Mouse (Mus musculus): ENCODE results near the gene Neb. TPM values are rescaled to one million over a fixed set of nuclear protein-coding genes. Genes with fewer than 3 reads are reported as not detected.

The Neb gene
- polyA plus RNA-seq, 1 experiment = 0.07 TPM

- Histone ChIP-seq H3K9me3 (no peaks in the 10 kb centered on the region), H3K27me3 (replicated peaks) (no peaks in the 10 kb centered on the region), H3K4me3 (replicated peaks) (no peak overlapping the region), H3K4me1 (peaks cover 62% of the 10 kb centered on the region), H3K36me3 (replicated peaks; ENCODE audit: low read length) (peaks cover 33% of the 10 kb centered on the region)
- TF ChIP-seq GATA1 (IDR thresholded peaks at IDR 0.05; ENCODE audit: borderline replicate concordance, low read length) = no peak
- no peak for TF ChIP-seq FLI1 (IDR thresholded peaks at IDR 0.05; ENCODE audit: low read length)
Measured at GRCm38 (mm10) chr2:52420001-52420710, 41.9 kb upstream of the Neb start.

- no peak for TF ChIP-seq GATA1 (IDR thresholded peaks at IDR 0.05; ENCODE audit: borderline replicate concordance, low read length)
- no peak for TF ChIP-seq FLI1 (IDR thresholded peaks at IDR 0.05; ENCODE audit: low read length)
- Histone ChIP-seq H3K36me3 (replicated peaks; ENCODE audit: low read length) (peaks cover 34% of the 10 kb centered on the region), H3K4me3 (replicated peaks) (no peak overlapping the region), H3K27me3 (replicated peaks) (no peaks in the 10 kb centered on the region), H3K4me1 (peaks cover 62% of the 10 kb centered on the region), H3K9me3 (no peaks in the 10 kb centered on the region)
Measured at GRCm38 (mm10) chr2:52419295-52419694, 41.0 kb upstream of the Neb start.

- Histone ChIP-seq H3K27me3 (replicated peaks) (no peaks in the 10 kb centered on the region), H3K9me3 (peaks cover 20% of the 10 kb centered on the region), H3K36me3 (replicated peaks; ENCODE audit: low read length) (peaks cover 76% of the 10 kb centered on the region), H3K4me3 (replicated peaks) (no peak overlapping the region), H3K4me1 (peaks cover 23% of the 10 kb centered on the region)
- TF ChIP-seq GATA1 (IDR thresholded peaks at IDR 0.05; ENCODE audit: borderline replicate concordance, low read length) (no peak), FLI1 (IDR thresholded peaks at IDR 0.05; ENCODE audit: low read length) (no peak)
Measured at GRCm38 (mm10) chr2:52412524-52413037, 34.3 kb upstream of the Neb start.

- Histone ChIP-seq H3K27me3 (replicated peaks) (no peaks in the 10 kb centered on the region), H3K36me3 (replicated peaks; ENCODE audit: low read length) (peaks cover 92% of the 10 kb centered on the region), H3K4me3 (replicated peaks) (no peak overlapping the region), H3K9me3 (peaks cover 20% of the 10 kb centered on the region), H3K4me1 (peaks cover 8% of the 10 kb centered on the region; the same call in 1 of the 2 replicates)
- TF ChIP-seq FLI1 (IDR thresholded peaks at IDR 0.05; ENCODE audit: low read length) (no peak), GATA1 (IDR thresholded peaks at IDR 0.05; ENCODE audit: borderline replicate concordance, low read length) (no peak)
Measured at GRCm38 (mm10) chr2:52406480-52406879, 28.2 kb upstream of the Neb start.

GRCm38 (mm10) chr2:52405238-52405637 is 27.0 kb upstream of the Neb start:
- Histone ChIP-seq H3K27me3 (replicated peaks) (no peaks in the 10 kb centered on the region), H3K4me1 (peaks cover 8% of the 10 kb centered on the region; the same call in 1 of the 2 replicates), H3K4me3 (replicated peaks) (no peak overlapping the region), H3K9me3 (peaks cover 9% of the 10 kb centered on the region), H3K36me3 (replicated peaks; ENCODE audit: low read length) (peaks cover 90% of the 10 kb centered on the region)
- no peak for TF ChIP-seq FLI1 (IDR thresholded peaks at IDR 0.05; ENCODE audit: low read length)
- TF ChIP-seq GATA1 (IDR thresholded peaks at IDR 0.05; ENCODE audit: borderline replicate concordance, low read length) = no peak

GRCm38 (mm10) chr2:52394529-52394928 is 16.3 kb upstream of the Neb start:
- TF ChIP-seq FLI1 (IDR thresholded peaks at IDR 0.05; ENCODE audit: low read length) (no peak), GATA1 (IDR thresholded peaks at IDR 0.05; ENCODE audit: borderline replicate concordance, low read length) (no peak)
- H3K4me3 ChIP-seq (replicated peaks) = no peak overlapping the region
- H3K9me3 ChIP-seq = no peaks in the 10 kb centered on the region
- no peaks in the 10 kb centered on the region for H3K27me3 ChIP-seq (replicated peaks)
- H3K36me3 ChIP-seq (replicated peaks; ENCODE audit: low read length) = peaks cover 6% of the 10 kb centered on the region
- H3K4me1 ChIP-seq = peaks cover 8% of the 10 kb centered on the region

GRCm38 (mm10) chr2:52390415-52390975 is 12.2 kb upstream of the Neb start:
- Histone ChIP-seq H3K4me3 (replicated peaks) (no peak overlapping the region), H3K36me3 (replicated peaks; ENCODE audit: low read length) (no peaks in the 10 kb centered on the region), H3K4me1 (peaks cover 12% of the 10 kb centered on the region), H3K9me3 (peaks cover 6% of the 10 kb centered on the region; the same call in 1 of the 2 replicates), H3K27me3 (replicated peaks) (peaks cover 2% of the 10 kb centered on the region)
- TF ChIP-seq GATA1 (IDR thresholded peaks at IDR 0.05; ENCODE audit: borderline replicate concordance, low read length) (no peak), FLI1 (IDR thresholded peaks at IDR 0.05; ENCODE audit: low read length) (no peak)

GRCm38 (mm10) chr2:52389975-52390374 is 11.7 kb upstream of the Neb start:
- Histone ChIP-seq H3K4me1 (peaks cover 12% of the 10 kb centered on the region), H3K9me3 (peaks cover 6% of the 10 kb centered on the region; the same call in 1 of the 2 replicates), H3K4me3 (replicated peaks) (no peak overlapping the region), H3K27me3 (replicated peaks) (peaks cover 2% of the 10 kb centered on the region), H3K36me3 (replicated peaks; ENCODE audit: low read length) (no peaks in the 10 kb centered on the region)
- no peak for TF ChIP-seq GATA1 (IDR thresholded peaks at IDR 0.05; ENCODE audit: borderline replicate concordance, low read length)
- no peak for TF ChIP-seq FLI1 (IDR thresholded peaks at IDR 0.05; ENCODE audit: low read length)

- Histone ChIP-seq H3K4me1 (peaks cover 12% of the 10 kb centered on the region), H3K9me3 (peaks cover 6% of the 10 kb centered on the region; the same call in 1 of the 2 replicates), H3K27me3 (replicated peaks) (peaks cover 2% of the 10 kb centered on the region), H3K4me3 (replicated peaks) (no peak overlapping the region), H3K36me3 (replicated peaks; ENCODE audit: low read length) (no peaks in the 10 kb centered on the region)
- no peak for TF ChIP-seq FLI1 (IDR thresholded peaks at IDR 0.05; ENCODE audit: low read length)
- no peak for TF ChIP-seq GATA1 (IDR thresholded peaks at IDR 0.05; ENCODE audit: borderline replicate concordance, low read length)
Measured at GRCm38 (mm10) chr2:52386451-52386850, 8.2 kb upstream of the Neb start.

- peaks cover 12% of the 10 kb centered on the region for H3K4me1 ChIP-seq
- H3K36me3 ChIP-seq (replicated peaks; ENCODE audit: low read length) = no peaks in the 10 kb centered on the region
- peaks cover 6% of the 10 kb centered on the region; the same call in 1 of the 2 replicates for H3K9me3 ChIP-seq
- no peak for TF ChIP-seq GATA1 (IDR thresholded peaks at IDR 0.05; ENCODE audit: borderline replicate concordance, low read length)
- TF ChIP-seq FLI1 (IDR thresholded peaks at IDR 0.05; ENCODE audit: low read length) = no peak
- H3K4me3 ChIP-seq (replicated peaks) = no peak overlapping the region
- H3K27me3 ChIP-seq (replicated peaks) = peaks cover 2% of the 10 kb centered on the region
Measured at GRCm38 (mm10) chr2:52386037-52386436, 7.8 kb upstream of the Neb start.

Data from megakaryocyte, embryonic 14.5 days (primary cell).